Mouse (Mus musculus) embryonic facial prominence, embryonic 12.5 days (tissue): ENCODE results near the gene Sstr4. TPM values are rescaled to one million over a fixed set of nuclear protein-coding genes. Genes with fewer than 3 reads are reported as not detected.

Source experiments
- ATAC-seq: fragments of 200-750 bp; cut with Nextera tagmentation; 2 replicates; pipeline ENCODE4 v1.8.0; 2017; ENCODE audit not compliant: insufficient number of reproducible peaks, insufficient read depth, low FRiP score, low TSS enrichment
- H3K27ac ChIP-seq: fragments of 300-500 bp; sonication (generic); 2 replicates; pipeline ENCODE4 v1.5.1; 2016; ENCODE audit warnings: mild to moderate bottlenecking
- H3K27me3 ChIP-seq: fragments of 300-500 bp; sonication (generic); 2 replicates; pipeline ENCODE4 v1.6.1; 2016; ENCODE audit warnings: mild to moderate bottlenecking, moderate library complexity
- H3K36me3 ChIP-seq: fragments of 300-500 bp; sonication (generic); 2 replicates; pipeline ENCODE4 v1.6.1; 2016; ENCODE audit warnings: mild to moderate bottlenecking
- H3K4me1 ChIP-seq: fragments of 300-500 bp; sonication (generic); 2 replicates; pipeline ENCODE4 v1.6.1; 2016
- H3K4me2 ChIP-seq: fragments of 300-500 bp; sonication (generic); replicated peaks from 2 replicates; pipeline ENCODE4 v1.6.1; 2016; ENCODE audit warnings: mild to moderate bottlenecking, moderate library complexity
- H3K4me3 ChIP-seq: fragments of 300-500 bp; sonication (generic); 2 replicates; pipeline ENCODE4 v1.5.1; 2016; ENCODE audit warnings: mild to moderate bottlenecking
- H3K9ac ChIP-seq: fragments of 300-500 bp; sonication (generic); 2 replicates; pipeline ENCODE4 v1.6.1; 2016; ENCODE audit warnings: mild to moderate bottlenecking, moderate library complexity
- H3K9me3 ChIP-seq: fragments of 300-500 bp; sonication (generic); 2 replicates; pipeline ENCODE4 v1.6.1; 2016; ENCODE audit warnings: mild to moderate bottlenecking, moderate library complexity
- WGBS: fragments of 180-500 bp; shearing (Covaris S2); methylation state at CpG from one replicate; pipeline ENCODE4 v1.1.7; 2016; 5-methylcytosine and 5-hydroxymethylcytosine counted together
- polyA plus RNA-seq: library from polyadenylated mRNA; unstranded; fragments of >200 nt; fragmentation: Nextera tagmentation; extraction: Ambion mirVana; gene quantifications from 2 replicates; pipeline ENCODE4 v1.2.1, GENCODE M21; 2016

The Sstr4 gene
- 2.4 and 2.7 TPM in 2 replicates for polyA plus RNA-seq

GRCm38 (mm10) chr2:148395131-148396051, at the start of gene Sstr4:
Gene Sstr4 (plus strand): TSS chr2:148395344.
- Histone ChIP-seq H3K27ac (no peak within 1 kb of the TSS), H3K4me2 (peak within 1 kb of the TSS; percentile 98), H3K9me3 (no peaks in the 10 kb centered on the region), H3K27me3 (peaks cover 25% of the 10 kb centered on the region), H3K36me3 (no peaks in the 10 kb centered on the region), H3K4me3 (peak within 1 kb of the TSS; percentile 59), H3K9ac (peak within 1 kb of the TSS; percentile 53), H3K4me1 (peaks cover 22% of the 10 kb centered on the region)
- WGBS = 3% methylated on average over 77 of the region's 83 CpGs
- ATAC-seq = peak; percentile 74; the same call in 1 of the 2 replicates

- Histone ChIP-seq H3K9ac (no peak overlapping the region), H3K27me3 (no peaks in the 10 kb centered on the region), H3K9me3 (no peaks in the 10 kb centered on the region), H3K4me3 (no peak overlapping the region), H3K4me2 (no peak overlapping the region), H3K4me1 (no peaks in the 10 kb centered on the region), H3K27ac (no peak overlapping the region), H3K36me3 (no peaks in the 10 kb centered on the region)
- no peak for ATAC-seq
Observed at GRCm38 (mm10) chr2:148345373-148345772, 49.8 kb upstream of the Sstr4 start.

- Histone ChIP-seq H3K4me2 (no peak overlapping the region), H3K27me3 (no peaks in the 10 kb centered on the region), H3K9ac (no peak overlapping the region), H3K36me3 (no peaks in the 10 kb centered on the region), H3K27ac (no peak overlapping the region), H3K9me3 (no peaks in the 10 kb centered on the region), H3K4me3 (no peak overlapping the region), H3K4me1 (no peaks in the 10 kb centered on the region)
- 88% methylated on average over 1 of the region's 1 CpGs for WGBS
- no peak for ATAC-seq
Observed at GRCm38 (mm10) chr2:148346976-148347375, 48.2 kb upstream of the Sstr4 start.

- Histone ChIP-seq H3K27me3 (no peaks in the 10 kb centered on the region), H3K9ac (no peak overlapping the region), H3K4me2 (no peak overlapping the region), H3K4me3 (no peak overlapping the region), H3K9me3 (no peaks in the 10 kb centered on the region), H3K4me1 (no peaks in the 10 kb centered on the region), H3K36me3 (no peaks in the 10 kb centered on the region), H3K27ac (no peak overlapping the region)
- ATAC-seq = no peak
- WGBS = 77% methylated on average over 4 of the region's 4 CpGs
Observed at GRCm38 (mm10) chr2:148349509-148350307, 45.4 kb upstream of the Sstr4 start.

GRCm38 (mm10) chr2:148350460-148350859, 44.7 kb upstream of the Sstr4 start:
- Histone ChIP-seq H3K4me3 (no peak overlapping the region), H3K9ac (no peak overlapping the region), H3K4me2 (no peak overlapping the region), H3K36me3 (no peaks in the 10 kb centered on the region), H3K27me3 (no peaks in the 10 kb centered on the region), H3K27ac (no peak overlapping the region), H3K9me3 (no peaks in the 10 kb centered on the region), H3K4me1 (no peaks in the 10 kb centered on the region)
- no peak for ATAC-seq
- 70% methylated on average over 2 of the region's 2 CpGs for WGBS

GRCm38 (mm10) chr2:148352655-148353054, 42.5 kb upstream of the Sstr4 start:
- Histone ChIP-seq H3K36me3 (no peaks in the 10 kb centered on the region), H3K27ac (no peak overlapping the region), H3K9me3 (no peaks in the 10 kb centered on the region), H3K4me2 (no peak overlapping the region), H3K27me3 (no peaks in the 10 kb centered on the region), H3K4me1 (no peaks in the 10 kb centered on the region), H3K9ac (no peak overlapping the region), H3K4me3 (no peak overlapping the region)
- no peak for ATAC-seq
- 69% methylated on average over 1 of the region's 1 CpGs for WGBS

GRCm38 (mm10) chr2:148357145-148357544, 38.0 kb upstream of the Sstr4 start:
- ATAC-seq = no peak
- WGBS = 86% methylated on average over 1 of the region's 1 CpGs
- no peak overlapping the region for H3K27ac ChIP-seq
- no peak overlapping the region for H3K4me3 ChIP-seq
- H3K4me2 ChIP-seq = no peak overlapping the region
- H3K4me1 ChIP-seq = no peaks in the 10 kb centered on the region
- no peaks in the 10 kb centered on the region for H3K36me3 ChIP-seq
- no peaks in the 10 kb centered on the region for H3K27me3 ChIP-seq
- no peaks in the 10 kb centered on the region for H3K9me3 ChIP-seq
- no peak overlapping the region for H3K9ac ChIP-seq

GRCm38 (mm10) chr2:148364536-148364935, 30.6 kb upstream of the Sstr4 start:
- H3K4me3 ChIP-seq = no peak overlapping the region
- H3K27me3 ChIP-seq = no peaks in the 10 kb centered on the region
- H3K9me3 ChIP-seq = no peaks in the 10 kb centered on the region
- no peak overlapping the region for H3K27ac ChIP-seq
- H3K4me1 ChIP-seq = no peaks in the 10 kb centered on the region
- H3K36me3 ChIP-seq = no peaks in the 10 kb centered on the region
- no peak overlapping the region for H3K9ac ChIP-seq
- ATAC-seq = no peak
- 95% methylated on average over 3 of the region's 3 CpGs for WGBS
- H3K4me2 ChIP-seq = no peak overlapping the region

- 45% methylated on average over 1 of the region's 1 CpGs for WGBS
- H3K4me3 ChIP-seq = no peak overlapping the region
- no peaks in the 10 kb centered on the region for H3K9me3 ChIP-seq
- no peak overlapping the region for H3K9ac ChIP-seq
- no peaks in the 10 kb centered on the region for H3K27me3 ChIP-seq
- no peaks in the 10 kb centered on the region for H3K4me1 ChIP-seq
- no peak overlapping the region for H3K4me2 ChIP-seq
- no peak for ATAC-seq
- H3K27ac ChIP-seq = no peak overlapping the region
- no peaks in the 10 kb centered on the region for H3K36me3 ChIP-seq
Observed at GRCm38 (mm10) chr2:148365227-148365626, 29.9 kb upstream of the Sstr4 start.

- Histone ChIP-seq H3K27ac (no peak overlapping the region), H3K9ac (no peak overlapping the region), H3K36me3 (no peaks in the 10 kb centered on the region), H3K27me3 (no peaks in the 10 kb centered on the region), H3K4me1 (no peaks in the 10 kb centered on the region), H3K4me3 (no peak overlapping the region), H3K9me3 (no peaks in the 10 kb centered on the region), H3K4me2 (no peak overlapping the region)
- 79% methylated on average over 4 of the region's 4 CpGs for WGBS
- ATAC-seq = no peak
Observed at GRCm38 (mm10) chr2:148371743-148372630, 23.2 kb upstream of the Sstr4 start.

- Histone ChIP-seq H3K4me2 (no peak overlapping the region), H3K4me1 (no peaks in the 10 kb centered on the region), H3K27me3 (no peaks in the 10 kb centered on the region), H3K36me3 (no peaks in the 10 kb centered on the region), H3K4me3 (no peak overlapping the region), H3K9me3 (no peaks in the 10 kb centered on the region), H3K9ac (no peak overlapping the region), H3K27ac (no peak overlapping the region)
- ATAC-seq = no peak
- 58% methylated on average over 2 of the region's 2 CpGs for WGBS
Observed at GRCm38 (mm10) chr2:148373602-148374071, 21.5 kb upstream of the Sstr4 start.
